Mouse (Mus musculus) embryonic stem cell, embryonic (primary cell): ENCODE measurements around the gene Actr6.

ENCODE experiments used
- CTCF ChIA-PET, 4 experiments: fragments of 300-600 bp in 2 of 4; fragments of 350-600 bp in 2 of 4; sonication (Branson Sonifier 250); formaldehyde crosslinking; loops; one replicate each; lab custom pipeline; 2022; ENCODE audit warnings: inconsistent platforms in 2 of 4; lab: Charles Lee
- POLR2A ChIA-PET, 4 experiments: fragments of 300-600 bp in 2 of 4; fragments of 350-600 bp in 2 of 4; sonication (Branson Sonifier 250); formaldehyde crosslinking; loops; one replicate each; lab custom pipeline; 2022; ENCODE audit warnings: antibody characterized with exemption in 4 of 4, inconsistent platforms in 1 of 4; lab: Charles Lee

The Actr6 gene

GRCm38 (mm10) chr10:89744871-89745665, 13.0 kb upstream of the Actr6 start, which contains the start of gene Uhrf1bp1l:
Uhrf1bp1l (plus strand) TSS chr10:89744991.
- CTCF ChIA-PET, result interaction anchor here in 1 of 4 experiments (0.6 kb wide), 1 partner anchor 1289 kb away, joined by 3 read pairs; no protein-coding TSS in a partner anchor
- POLR2A ChIA-PET, result interaction anchor here (0.5 to 2.6 kb wide), 28 partner anchors 9 to 1426 kb away, joined by 3 to 11 read pairs (median 3); partner anchors contain the start of genes Actr6 (in 3 of the 4), Scyl2 (in 3 of the 4) and Anks1b (in 1 of the 4)

- ChIA-PET POLR2A (interaction anchor here (0.7 to 2.6 kb wide), 24 partner anchors 10 to 1427 kb away, joined by 3 to 11 read pairs (median 4); partner anchors contain the start of genes Actr6 (in 3 of the 4), Scyl2 (in 2 of the 4) and Anks1b (in 1 of the 4)), CTCF (interaction anchor here in 1 of 4 experiments (0.6 to 0.8 kb wide), 2 partner anchors 14 to 1289 kb away, joined by 3 read pairs; no protein-coding TSS in a partner anchor)
Observed at GRCm38 (mm10) chr10:89744341-89744740, 12.2 kb upstream of the Actr6 start.

- CTCF ChIA-PET, result no interaction called here
- POLR2A ChIA-PET, result no interaction called here
Observed at GRCm38 (mm10) chr10:89743266-89743665, 11.2 kb upstream of the Actr6 start.

- POLR2A ChIA-PET, result interaction anchor here in 1 of 4 experiments (0.7 kb wide), 1 partner anchor 68 kb away, joined by 3 read pairs; no protein-coding TSS in a partner anchor
- CTCF ChIA-PET, result interaction anchor here in 1 of 4 experiments (0.7 kb wide), 1 partner anchor 13 kb away, joined by 3 read pairs; no protein-coding TSS in a partner anchor
Observed at GRCm38 (mm10) chr10:89740995-89741394, 8.9 kb upstream of the Actr6 start.

- ChIA-PET CTCF (no interaction called here), POLR2A (interaction anchor here in 2 of 4 experiments (0.6 to 1.3 kb wide), 5 partner anchors 9 to 1039 kb away, joined by 3 to 5 read pairs (median 3); no protein-coding TSS in a partner anchor)
Observed at GRCm38 (mm10) chr10:89739703-89740102, 7.6 kb upstream of the Actr6 start.

GRCm38 (mm10) chr10:89738395-89738794, 6.3 kb upstream of the Actr6 start:
- ChIA-PET POLR2A (interaction anchor here in 1 of 4 experiments (0.8 to 1.1 kb wide), 2 partner anchors 12 to 52 kb away, joined by 3 read pairs; partner anchors contain the start of gene Scyl2), CTCF (no interaction called here)

- ChIA-PET CTCF (no interaction called here), POLR2A (interaction anchor here in 1 of 4 experiments (0.8 kb wide), 1 partner anchor 52 kb away, joined by 3 read pairs; the partner anchor contains the start of gene Scyl2)
Observed at GRCm38 (mm10) chr10:89737887-89738286, 5.8 kb upstream of the Actr6 start.

GRCm38 (mm10) chr10:89737092-89737491, 5.0 kb upstream of the Actr6 start:
- ChIA-PET POLR2A (no interaction called here), CTCF (no interaction called here)

- POLR2A ChIA-PET, result interaction anchor here in 3 of 4 experiments (0.6 to 3.6 kb wide), 8 partner anchors 8 to 172 kb away, joined by 3 to 11 read pairs (median 4); partner anchors contain the start of genes Uhrf1bp1l (in 3 of the 3) and Scyl2 (in 1 of the 3)
- CTCF ChIA-PET, result no interaction called here
Observed at GRCm38 (mm10) chr10:89731341-89731740, 754 bp downstream of the Actr6 start.

- CTCF ChIA-PET, result interaction anchor here in 2 of 4 experiments (0.5 to 0.6 kb wide), 2 partner anchors 14 to 326 kb away, joined by 3 to 5 read pairs; no protein-coding TSS in a partner anchor
- POLR2A ChIA-PET, result interaction anchor here in 3 of 4 experiments (1.0 to 3.6 kb wide), 5 partner anchors 9 to 19 kb away, joined by 3 to 11 read pairs (median 4); partner anchors contain the start of gene Uhrf1bp1l (in 2 of the 3)
Observed at GRCm38 (mm10) chr10:89730386-89730785, 1.7 kb downstream of the Actr6 start.

GRCm38 (mm10) chr10:89722247-89723195, 9.6 kb downstream of the Actr6 start:
- POLR2A ChIA-PET, result interaction anchor here in 2 of 4 experiments (0.5 to 1.8 kb wide), 4 partner anchors 22 to 176 kb away, joined by 3 to 4 read pairs (median 3); partner anchors contain the start of gene Uhrf1bp1l (in 1 of the 2)
- CTCF ChIA-PET, result no interaction called here

GRCm38 (mm10) chr10:89720796-89721195, 11.3 kb downstream of the Actr6 start:
- ChIA-PET CTCF (no interaction called here), POLR2A (interaction anchor here in 1 of 4 experiments (0.6 kb wide), 1 partner anchor 1442 kb away, joined by 4 read pairs; no protein-coding TSS in a partner anchor)

- CTCF ChIA-PET, result no interaction called here
Observed at GRCm38 (mm10) chr10:89720252-89720651, 11.8 kb downstream of the Actr6 start.

GRCm38 (mm10) chr10:89714910-89715309, 17.2 kb downstream of the Actr6 start:
- CTCF ChIA-PET, result no interaction called here
- POLR2A ChIA-PET, result no interaction called here

More at GRCm38 (mm10) chr10:89720252-89720651, 11.8 kb downstream of the Actr6 start:
- POLR2A ChIA-PET, result no interaction called here

- POLR2A ChIA-PET, result no interaction called here
- CTCF ChIA-PET, result no interaction called here
Observed at GRCm38 (mm10) chr10:89708720-89709119, 23.4 kb downstream of the Actr6 start.

GRCm38 (mm10) chr10:89707397-89707796, 24.7 kb downstream of the Actr6 start:
- ChIA-PET POLR2A (interaction anchor here in 1 of 4 experiments (0.7 kb wide), 1 partner anchor 941 kb away, joined by 3 read pairs; no protein-coding TSS in a partner anchor), CTCF (interaction anchor here in 1 of 4 experiments (0.6 to 0.7 kb wide), 3 partner anchors 33 to 510 kb away, joined by 3 to 6 read pairs (median 3); no protein-coding TSS in a partner anchor)

- ChIA-PET CTCF (no interaction called here), POLR2A (interaction anchor here in 1 of 4 experiments (1.0 to 1.2 kb wide), 2 partner anchors 12 to 17 kb away, joined by 3 read pairs; partner anchors contain the start of gene Scyl2)
Observed at GRCm38 (mm10) chr10:89703042-89703441, 29.1 kb downstream of the Actr6 start.
